Mouse (Mus musculus) liver, postnatal 0 days (tissue): ENCODE measurements at regions not wholly inside any gene's neighbourhood (a gene's known extent, or its start where the extent isn't known, plus 50 kb on each side); places are given as distances from the start of the nearest gene placed in this dataset.

Experiments
- CTCF ChIP-seq: sonication (generic); IDR thresholded peaks from 2 replicates; pipeline ENCODE4 v1.5.1; 2016; ENCODE audit warnings: antibody characterized with exemption, low read depth
- EP300 ChIP-seq: IDR thresholded peaks from 2 replicates; pipeline ENCODE4 v1.6.1; 2016; ENCODE audit warnings: antibody characterized with exemption, low read depth, mild to moderate bottlenecking

DNA sequence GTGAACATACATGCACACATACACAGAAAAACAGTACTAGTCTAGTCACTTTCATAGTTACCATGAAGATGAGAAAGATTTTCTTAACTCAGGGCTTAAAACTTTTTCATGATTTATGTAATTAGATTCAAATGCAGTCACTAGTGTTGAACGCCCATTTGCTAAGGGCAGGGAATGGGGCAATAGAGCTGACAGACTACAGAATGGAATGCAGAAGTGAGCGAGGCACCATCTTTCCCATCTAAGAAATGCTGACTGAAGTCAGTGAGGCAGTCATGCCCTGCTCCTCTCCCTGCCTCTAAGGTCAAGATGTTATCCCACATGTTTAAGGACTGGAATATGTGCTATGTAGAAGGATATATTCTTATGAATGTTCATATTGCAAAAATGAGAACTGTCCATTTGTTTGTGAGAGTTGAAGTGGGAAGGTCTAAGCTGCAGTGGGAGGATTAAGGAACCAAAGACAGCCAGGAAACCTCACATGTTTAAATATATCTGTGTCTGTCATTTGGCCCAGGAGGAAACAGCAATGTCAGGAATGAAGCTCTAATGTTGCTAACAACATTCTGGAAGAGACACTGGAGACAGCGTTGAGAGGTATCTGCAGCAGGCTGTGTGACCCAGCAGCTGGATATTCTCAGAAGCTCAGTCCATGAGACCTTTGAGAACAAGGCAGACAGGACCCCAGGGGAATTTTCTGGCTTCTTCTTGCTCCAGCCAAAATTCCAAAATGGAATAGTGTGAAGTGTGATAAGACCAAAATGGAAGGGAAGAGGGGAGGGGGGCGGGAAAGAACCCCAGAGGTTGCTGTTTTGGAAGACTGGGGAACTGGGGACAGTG, 68.7 kb upstream of the Ralgps2 start:
- no peak for TF ChIP-seq CTCF
- TF ChIP-seq EP300 = no peak
